Mouse (Mus musculus) olfactory bulb, adult 2 months (tissue): ENCODE measurements at regions not wholly inside any gene's neighbourhood (a gene's known extent, or its start where the extent isn't known, plus 50 kb on each side); places are given as distances from the start of the nearest gene placed in this dataset.

Experiments
- CTCF ChIP-seq: fragments of 200-500 bp; IDR thresholded peaks from 2 replicates; pipeline ENCODE4 v1.5.1; 2012; ENCODE audit warnings: low read depth, mild to moderate bottlenecking, low read length, moderate library complexity; ENCODE audit not compliant: insufficient read depth
- POLR2A ChIP-seq: fragments of 200-500 bp; IDR thresholded peaks from 2 replicates; pipeline ENCODE4 v1.6.1; 2012; ENCODE audit warnings: mild to moderate bottlenecking, low read depth, low read length, moderate library complexity; ENCODE audit not compliant: insufficient read depth

- TF ChIP-seq POLR2A (no peak), CTCF (no peak)
These were observed 2040.6 kb downstream of the A830018L16Rik start for GRCm38 (mm10) chr1:13454534-13454933.
